ENCODE assay signal across 30 mouse cellular contexts in the genomic region with DNA sequence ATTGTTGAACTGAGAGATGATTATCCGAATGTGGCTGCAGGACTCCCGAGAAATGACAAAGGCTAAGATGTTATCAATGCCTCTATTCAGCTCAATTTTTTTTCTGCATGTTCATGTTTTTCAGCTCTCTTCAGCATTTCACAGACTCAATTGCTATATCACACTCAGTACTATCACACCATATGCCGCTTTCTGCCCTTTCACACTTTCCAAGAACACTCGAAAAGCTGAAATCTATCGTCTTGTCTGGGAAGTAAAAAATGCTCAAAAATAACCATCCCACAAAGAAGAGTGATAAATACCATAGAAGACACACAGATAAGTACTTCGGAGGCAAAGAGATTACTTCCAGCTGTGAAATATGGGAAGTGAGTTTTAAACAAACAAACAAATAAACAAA.
DNase-seq lines count a peak whose midpoint lies in the region; ATAC-seq lines count a peak whose summit lies in the region.
"Had no signal": no experiment of that assay in that cellular context is flagged by ENCODE, and none has a peak within 500 bp of the region (broad histone marks: within the 10 kb centered on the region; RNA-seq: fewer than 3 reads in every experiment).

No protein-coding gene starts in this region.

- no peak overlapping the region for H3K4me3 ChIP-seq in forebrain, embryonic 14.5 days (ENCODE audit: low read depth, low read length)
- no peak overlapping the region for H3K4me3 ChIP-seq in forebrain, embryonic 10.5 days
- H3K4me3 ChIP-seq: embryonic facial prominence, embryonic 13.5 days; hindbrain, embryonic 12.5 days; liver, embryonic 15.5 days; lung, embryonic 15.5 days; stomach, embryonic 15.5 days had no signal

- H3K9ac ChIP-seq in forebrain, embryonic 14.5 days (ENCODE audit: low read length) = no peak overlapping the region
- H3K9ac ChIP-seq: embryonic facial prominence, embryonic 13.5 days; hindbrain, embryonic 12.5 days; liver, embryonic 15.5 days; lung, embryonic 15.5 days; stomach, embryonic 15.5 days had no signal

- no peak overlapping the region for H3K4me2 ChIP-seq in forebrain, embryonic 14.5 days (ENCODE audit: low read length)
- H3K4me2 ChIP-seq: embryonic facial prominence, embryonic 13.5 days; heart, embryonic 11.5 days; hindbrain, embryonic 12.5 days; liver, embryonic 15.5 days; lung, embryonic 15.5 days; midbrain, embryonic 11.5 days; stomach, embryonic 15.5 days had no signal

- peak; percentile 3 for DNase-seq in forebrain, embryonic 14.5 days (ENCODE audit: low spot score)
- no peak for DNase-seq in forebrain, embryonic 10.5 days (ENCODE audit: extremely low spot score, low spot score)
- DNase-seq in layer of hippocampus, adult 9-11 months = peak; percentile 10
- DNase-seq in layer of hippocampus, postnatal 36 days = no peak
- DNase-seq in brain, adult 2 months (ENCODE audit: low read depth, low spot score) = peak; percentile 73
- DNase-seq in left cerebral cortex, postnatal 14 days (ENCODE audit: low spot score in 2 of 2) = peak; percentile 7 to 22
- no peak for DNase-seq in embryo, embryonic 10.5 days (ENCODE audit: low spot score)
- DNase-seq: adrenal gland, adult 8-10 months; cerebellum, adult 11-12 months; cerebellum, adult 9-11 months; gastrocnemius, postnatal 25 days; heart, adult 18-20 months; heart, postnatal 36 days; kidney, adult 9 months; kidney, postnatal 10 days; liver; lung, postnatal 36 days; thymus, postnatal 25 days had no signal

- H3K27me3 ChIP-seq in forebrain, embryonic 14.5 days (replicated peaks; ENCODE audit: control insufficient read depth, insufficient read depth, low read length) = no peaks in the 10 kb centered on the region
- no peaks in the 10 kb centered on the region for H3K27me3 ChIP-seq in forebrain, embryonic 10.5 days (ENCODE audit: poor library complexity, severe bottlenecking)
- H3K27me3 ChIP-seq: CH12.LX; embryonic facial prominence, embryonic 13.5 days; hindbrain, embryonic 12.5 days; liver, embryonic 15.5 days; lung, embryonic 15.5 days; stomach, embryonic 15.5 days had no signal

- 87% methylated on average over 6 of the region's 6 CpGs for WGBS in forebrain, embryonic 14.5 days
- WGBS in forebrain, embryonic 10.5 days = 93% methylated on average over 6 of the region's 6 CpGs

- no peaks in the 10 kb centered on the region for H3K9me3 ChIP-seq in forebrain, embryonic 14.5 days (replicated peaks; ENCODE audit: control insufficient read depth, low read length)
- H3K9me3 ChIP-seq in forebrain, embryonic 10.5 days = no peaks in the 10 kb centered on the region
- H3K9me3 ChIP-seq: embryonic facial prominence, embryonic 13.5 days; hindbrain, embryonic 12.5 days; liver, embryonic 15.5 days; lung, embryonic 15.5 days; stomach, embryonic 15.5 days had no signal

- no peak overlapping the region for H3K27ac ChIP-seq in forebrain, embryonic 14.5 days (ENCODE audit: low read depth, low read length)
- H3K27ac ChIP-seq in forebrain, embryonic 10.5 days = no peak overlapping the region
- H3K27ac ChIP-seq: embryonic facial prominence, embryonic 13.5 days; hindbrain, embryonic 12.5 days; hindbrain, postnatal 0 days; liver, embryonic 15.5 days; lung, embryonic 15.5 days; stomach, embryonic 15.5 days had no signal

- intact Hi-C loops in left cerebral cortex, postnatal 14 days (cut with DNase I) = no loop called here

- no peaks in the 10 kb centered on the region for H3K36me3 ChIP-seq in forebrain, embryonic 14.5 days (ENCODE audit: control insufficient read depth, insufficient read depth, low read length)
- H3K36me3 ChIP-seq in forebrain, embryonic 10.5 days (replicated peaks) = no peaks in the 10 kb centered on the region
- H3K36me3 ChIP-seq: embryonic facial prominence, embryonic 13.5 days; hindbrain, embryonic 12.5 days; liver, embryonic 15.5 days; lung, embryonic 15.5 days; stomach, embryonic 15.5 days had no signal

- ATAC-seq in forebrain, embryonic 14.5 days = no peak
- ATAC-seq in inflammation-experienced regulatory T-cells, adult 6 months = no peak
- ATAC-seq: hindbrain, postnatal 0 days; intestine, embryonic 16.5 days; midbrain, embryonic 16.5 days had no signal

- no peaks in the 10 kb centered on the region for H3K4me1 ChIP-seq in forebrain, embryonic 14.5 days (ENCODE audit: control insufficient read depth, insufficient read depth, low read length)
- H3K4me1 ChIP-seq in forebrain, embryonic 10.5 days = no peaks in the 10 kb centered on the region
- H3K4me1 ChIP-seq: embryonic facial prominence, embryonic 13.5 days; hindbrain, embryonic 12.5 days; liver, embryonic 15.5 days; lung, embryonic 15.5 days; stomach, embryonic 15.5 days had no signal

Comparison
In these comparisons a context has a peak if more than half of its experiments do, and no peak if none do; other contexts are left out.
1. DNase-seq: peak in forebrain, embryonic 14.5 days (single experiment), layer of hippocampus, adult 9-11 months (single experiment), brain, adult 2 months (single experiment) and left cerebral cortex, postnatal 14 days (2 of 2); none in forebrain, embryonic 10.5 days (single experiment), layer of hippocampus, postnatal 36 days (0 of 2) and embryo, embryonic 10.5 days (single experiment).